Mouse (Mus musculus): ENCODE measurements around the gene Btbd8.

The Btbd8 gene
- long read RNA-seq, experiment 1, partial matches to known transcripts = 1 of 1 reads
- long read RNA-seq, experiment 1, other reads (novel, unspliced or antisense) = 0 of 1 reads
- long read RNA-seq, experiment 2, partial matches to known transcripts = 3 of 5 reads
- long read RNA-seq, experiment 2, other reads (novel, unspliced or antisense) = 1 of 5 reads

- intact Hi-C loops (cut with DNase I) = loop anchor here (5.0 kb wide), 1 partner anchor 80 kb away; no protein-coding TSS in a partner anchor
Measured at GRCm38 (mm10) chr5:107437464-107438281, at the start of gene Btbd8. Btbd8 (plus strand) TSS chr5:107437997.

DNA sequence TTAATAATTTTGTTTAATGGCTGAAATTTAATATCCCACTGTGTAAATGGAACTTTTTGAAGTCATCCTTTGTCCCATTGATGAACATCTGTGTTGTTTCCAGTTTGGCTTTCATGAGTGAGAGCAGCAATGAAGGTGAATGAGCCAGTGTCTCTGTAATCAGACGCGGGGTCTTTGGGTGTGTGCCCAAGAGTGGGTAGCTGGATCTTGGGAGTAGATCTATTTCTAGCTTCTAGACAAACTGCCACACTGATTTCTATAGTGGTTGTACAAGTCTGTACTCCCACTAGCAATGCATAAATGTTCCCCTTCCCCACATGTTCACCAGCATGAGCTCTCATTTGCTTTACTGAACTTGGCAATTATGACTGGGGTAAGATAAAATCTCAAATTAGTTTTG, 48.4 kb upstream of the Btbd8 start:
- intact Hi-C loops (cut with DNase I) = no loop called here

DNA sequence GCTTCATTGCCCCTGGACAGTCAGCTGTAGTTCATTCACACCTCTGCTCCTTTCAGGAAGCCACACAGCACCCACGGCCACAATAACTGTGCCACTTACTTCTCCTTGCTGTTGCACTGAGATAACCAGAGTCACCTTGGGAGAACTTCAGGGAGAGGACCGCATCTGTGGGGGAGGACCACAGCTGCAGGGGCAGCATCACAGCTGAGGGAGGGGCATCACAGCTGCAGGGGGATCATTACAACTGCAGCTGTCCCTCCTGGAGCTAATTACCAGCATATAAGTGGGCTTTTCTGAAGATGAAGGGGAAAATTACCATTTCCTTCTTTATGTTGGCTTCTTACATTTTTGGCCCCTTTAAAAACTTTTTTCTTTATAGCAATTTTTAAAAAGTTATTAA, 43.4 kb upstream of the Btbd8 start:
- intact Hi-C loops (cut with DNase I) = no loop called here

GRCm38 (mm10) chr5:107402436-107402835, 35.4 kb upstream of the Btbd8 start, which contains the start of gene Ephx4:
Ephx4 (plus strand) TSS chr5:107402736.
- intact Hi-C loops (cut with DNase I) = no loop called here

- intact Hi-C loops (cut with DNase I) = no loop called here
Measured at GRCm38 (mm10) chr5:107403011-107403946, 34.5 kb upstream of the Btbd8 start.

- intact Hi-C loops (cut with DNase I) = no loop called here
Measured at GRCm38 (mm10) chr5:107403947-107404684, 33.7 kb upstream of the Btbd8 start.

- intact Hi-C loops (cut with DNase I) = no loop called here
Measured at GRCm38 (mm10) chr5:107405361-107405760, 32.4 kb upstream of the Btbd8 start.

DNA sequence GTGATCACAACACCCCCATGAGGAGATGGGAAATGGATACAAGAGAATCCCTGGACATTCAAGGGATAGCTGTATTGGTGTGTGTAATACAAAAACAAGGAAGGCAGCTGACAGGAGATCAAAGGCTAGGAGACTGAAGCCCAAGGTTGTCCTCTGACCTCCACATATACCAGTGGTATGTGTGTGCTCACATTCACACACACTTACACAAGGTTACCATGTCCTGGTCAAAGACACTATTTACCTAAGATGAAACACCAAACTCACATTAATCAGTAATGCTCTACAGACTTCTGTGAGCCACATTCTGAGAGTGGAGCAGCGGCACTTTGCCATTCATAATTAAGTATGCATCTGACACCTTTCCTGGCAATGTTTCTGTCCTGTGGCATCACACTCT, 27.5 kb upstream of the Btbd8 start:
- intact Hi-C loops (cut with DNase I) = no loop called here

DNA sequence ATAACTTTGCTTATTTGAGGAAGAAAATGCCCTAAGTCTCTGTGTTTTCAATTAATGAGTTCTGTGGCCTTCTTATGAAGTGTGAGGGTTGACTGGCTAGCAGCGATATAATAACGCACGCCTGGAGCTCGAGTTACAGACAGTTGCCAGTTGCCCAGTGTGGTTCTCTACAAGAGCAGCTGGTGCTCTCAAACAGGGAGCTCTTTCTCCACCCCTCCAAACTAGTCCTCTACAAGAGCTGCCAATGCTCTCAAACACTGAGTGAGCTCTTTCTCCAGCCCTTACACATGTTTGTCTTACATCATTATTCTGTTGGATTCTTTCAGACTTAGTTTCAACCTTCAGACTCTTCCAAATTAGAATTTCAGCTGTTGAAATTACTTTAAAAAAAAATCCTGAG, 26.5 kb upstream of the Btbd8 start:
- intact Hi-C loops (cut with DNase I) = no loop called here

DNA sequence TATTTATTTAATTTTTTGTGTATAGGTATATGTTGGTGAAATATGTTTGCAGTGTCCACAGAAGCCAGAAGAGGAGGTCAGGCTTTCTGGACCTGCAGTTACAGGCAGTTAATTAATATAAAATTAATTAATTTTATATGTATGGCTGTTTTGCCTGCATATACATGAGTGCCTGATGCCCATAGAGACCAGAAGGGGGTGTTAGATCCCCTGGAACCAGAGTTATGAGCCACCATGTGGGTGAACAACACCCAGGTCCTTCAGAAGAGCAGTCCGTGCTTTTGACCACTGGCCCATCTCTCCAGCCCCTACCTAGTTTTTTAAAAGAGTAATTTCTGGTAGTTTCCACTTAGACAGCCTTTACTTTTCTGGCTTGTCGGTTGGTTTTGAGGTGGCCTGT, 25.5 kb upstream of the Btbd8 start:
- intact Hi-C loops (cut with DNase I) = no loop called here

GRCm38 (mm10) chr5:107415098-107415497, 22.7 kb upstream of the Btbd8 start:
- intact Hi-C loops (cut with DNase I) = no loop called here

DNA sequence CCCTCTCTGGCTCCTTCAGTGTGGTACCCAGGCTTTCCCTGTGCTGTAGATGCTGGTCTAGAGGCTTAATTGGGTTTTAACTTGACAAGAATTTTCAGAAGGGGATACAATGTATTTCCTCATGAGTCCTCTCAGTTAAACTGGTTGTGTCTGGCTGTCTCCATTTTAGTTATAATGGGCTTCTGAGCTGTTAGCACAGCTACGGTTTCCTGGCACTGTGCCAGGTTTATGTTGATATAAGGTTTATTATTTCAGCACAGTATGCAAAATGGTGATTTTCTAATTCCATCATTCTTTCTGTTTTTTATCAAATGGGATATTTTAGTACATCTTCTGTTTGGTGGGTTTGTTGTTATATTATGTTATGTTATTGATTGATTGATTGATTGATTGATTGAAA, 16.1 kb upstream of the Btbd8 start:
- intact Hi-C loops (cut with DNase I) = no loop called here

DNA sequence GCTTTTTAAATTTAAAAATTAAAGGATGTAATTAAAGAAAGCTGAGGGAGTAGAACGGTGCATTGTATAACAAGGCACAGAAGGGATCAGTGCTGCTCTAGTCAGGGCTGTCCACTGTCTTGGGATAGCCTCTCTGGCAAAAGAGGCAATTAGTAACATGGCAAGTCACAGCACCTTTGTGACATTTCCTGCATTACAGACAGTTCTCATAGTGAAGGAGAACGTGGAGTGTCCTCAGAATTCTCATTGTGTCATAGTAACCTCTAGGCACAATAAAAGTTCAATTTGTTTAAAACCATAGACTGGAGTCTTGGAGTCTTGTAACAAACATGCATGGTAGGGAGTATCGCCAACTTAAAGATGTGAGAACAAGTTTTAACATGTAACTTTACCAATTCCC, 6.5 kb upstream of the Btbd8 start, which contains the start of gene Lpcat2b:
Gene Lpcat2b (plus strand): TSS at position 301 of the 400 bp plus-strand sequence.
- intact Hi-C loops (cut with DNase I) = no loop called here

GRCm38 (mm10) chr5:107434001-107434400, 3.8 kb upstream of the Btbd8 start:
- intact Hi-C loops (cut with DNase I) = no loop called here

DNA sequence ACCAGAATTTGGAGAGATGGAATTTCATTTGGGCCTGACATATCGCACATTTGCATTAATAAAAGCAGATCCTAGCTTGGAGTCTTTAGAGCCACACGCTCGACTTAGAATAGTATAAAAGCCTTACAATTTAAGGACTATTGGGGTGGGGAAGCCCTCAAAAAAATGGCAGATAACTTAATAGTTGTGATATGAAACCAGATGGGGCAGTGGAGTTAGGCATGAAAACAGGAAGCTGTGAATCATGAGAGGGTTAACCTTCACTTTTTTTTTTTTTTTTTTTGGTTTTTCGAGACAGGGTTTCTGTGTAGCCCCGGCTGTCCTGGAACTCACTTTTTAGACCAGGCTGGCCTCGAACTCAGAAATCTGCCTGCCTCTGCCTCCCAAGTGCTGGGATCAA, 1.6 kb upstream of the Btbd8 start:
- intact Hi-C loops (cut with DNase I) = loop anchor here (5.0 kb wide), 1 partner anchor 79 kb away; no protein-coding TSS in a partner anchor

GRCm38 (mm10) chr5:107436587-107437209, 1.1 kb upstream of the Btbd8 start:
- intact Hi-C loops (cut with DNase I) = loop anchor here (5.0 kb wide), 1 partner anchor 79 kb away; no protein-coding TSS in a partner anchor

GRCm38 (mm10) chr5:107438353-107438752, 556 bp downstream of the Btbd8 start:
- intact Hi-C loops (cut with DNase I) = loop anchor here (5.0 kb wide), 1 partner anchor 81 kb away; no protein-coding TSS in a partner anchor

DNA sequence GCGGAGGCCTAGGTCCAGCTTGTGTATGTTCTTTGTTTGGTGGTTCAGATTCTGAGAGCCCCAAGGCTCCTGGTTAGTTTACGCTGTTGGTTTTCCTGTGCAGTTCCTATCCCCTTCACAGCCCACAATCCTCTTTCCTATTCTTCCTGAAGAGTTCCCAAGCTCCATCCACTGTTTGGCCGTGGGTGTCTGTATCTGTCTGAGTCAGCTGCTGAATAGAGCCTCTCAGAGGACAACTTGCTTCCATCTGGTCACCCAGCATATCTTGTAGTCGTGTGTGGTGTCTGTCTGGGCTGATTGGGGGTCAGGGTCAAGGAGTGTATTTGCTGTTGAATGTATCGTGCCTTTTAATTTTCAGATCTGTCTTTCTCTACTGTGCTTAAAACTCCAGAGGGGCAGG, 4.1 kb downstream of the Btbd8 start:
- intact Hi-C loops (cut with DNase I) = no loop called here

- intact Hi-C loops (cut with DNase I) = no loop called here
Measured at GRCm38 (mm10) chr5:107444251-107444650, 6.5 kb downstream of the Btbd8 start.

DNA sequence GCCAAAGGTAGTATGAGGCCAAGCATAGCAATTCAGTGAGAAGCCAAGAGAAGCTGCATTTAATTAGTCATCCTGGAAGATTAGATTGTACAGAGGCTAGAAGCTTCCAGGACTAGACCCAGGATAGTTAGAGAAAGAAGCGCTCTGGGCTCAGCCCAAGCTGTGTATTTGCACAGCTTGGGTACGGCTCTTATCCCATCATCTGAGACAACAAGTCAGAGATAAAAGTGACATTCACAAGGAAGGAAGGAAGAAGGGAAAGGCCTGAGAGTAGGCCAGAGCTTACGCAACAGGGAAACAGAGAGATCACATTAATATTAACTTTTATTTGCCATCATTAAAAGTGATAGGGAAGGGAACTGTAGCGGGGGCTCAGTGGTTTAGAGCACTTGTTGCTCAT, 10.2 kb downstream of the Btbd8 start:
- intact Hi-C loops (cut with DNase I) = no loop called here
